Mouse (Mus musculus) adrenal gland, postnatal 25 days (tissue): Measurements from ENCODE around the gene Haus5. TPM values are rescaled to one million over a fixed set of nuclear protein-coding genes. Genes with fewer than 3 reads are reported as not detected.

Experiments
- DNase-seq: peaks from one replicate; pipeline ENCODE4 v3.0.0; 2021; ENCODE audit warnings: mixed read lengths
- long read RNA-seq: library from polyadenylated mRNA; stranded (forward); transcript quantifications from one replicate; pipeline ENCODE4 v2.0.0, GENCODE M21; 2021
- total RNA-seq: library from RNA; stranded (reverse); gene quantifications from 2 replicates; pipeline ENCODE4 v1.2.3, GENCODE M21; 2021

The Haus5 gene
- total RNA-seq: 12.6 and 13.5 TPM in 2 replicates
- long read RNA-seq, transcript Haus5-201 (19 exons, 2,187 nt): major isoform, 15 of 31 reads
- long read RNA-seq, partial matches to known transcripts: 7 of 31 reads
- long read RNA-seq, other reads (novel, unspliced or antisense): 9 of 31 reads

DNA sequence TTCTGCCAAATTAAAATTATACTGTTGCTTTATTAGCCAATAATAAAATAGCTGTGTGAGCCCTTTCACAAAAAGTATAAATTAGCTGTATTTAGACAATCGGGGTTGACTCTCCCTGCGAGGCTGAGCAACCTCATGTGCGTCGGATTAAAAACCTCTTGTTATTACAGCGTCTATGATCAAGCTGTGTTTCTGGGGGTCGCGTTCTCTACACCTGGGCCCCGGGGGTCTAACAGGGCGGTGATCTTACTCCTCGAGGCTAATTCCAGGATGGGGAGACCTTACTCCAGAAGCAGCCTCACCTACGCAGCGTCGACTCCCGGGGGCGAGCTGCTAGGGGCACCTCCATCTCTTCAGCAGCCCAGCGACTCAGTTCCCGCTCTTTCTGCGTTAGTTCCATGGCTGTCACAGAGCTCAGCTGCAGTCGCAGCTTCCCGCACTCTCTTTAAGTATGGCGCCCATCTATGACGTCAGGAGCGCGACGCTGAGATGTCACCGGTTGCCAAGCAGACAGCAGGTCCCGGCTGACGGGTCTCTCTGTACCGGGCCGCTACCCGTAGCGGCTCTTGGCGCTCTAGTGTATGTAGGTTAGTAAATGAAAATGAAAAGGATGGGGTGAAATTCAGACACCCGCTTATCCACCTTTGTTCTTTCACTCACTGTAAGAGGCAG lies at the start of gene Haus5:
Gene Haus5, minus strand, starts transcription at position 466 of the 672 bp plus-strand sequence.
- peak; percentile 86 for DNase-seq

DNA sequence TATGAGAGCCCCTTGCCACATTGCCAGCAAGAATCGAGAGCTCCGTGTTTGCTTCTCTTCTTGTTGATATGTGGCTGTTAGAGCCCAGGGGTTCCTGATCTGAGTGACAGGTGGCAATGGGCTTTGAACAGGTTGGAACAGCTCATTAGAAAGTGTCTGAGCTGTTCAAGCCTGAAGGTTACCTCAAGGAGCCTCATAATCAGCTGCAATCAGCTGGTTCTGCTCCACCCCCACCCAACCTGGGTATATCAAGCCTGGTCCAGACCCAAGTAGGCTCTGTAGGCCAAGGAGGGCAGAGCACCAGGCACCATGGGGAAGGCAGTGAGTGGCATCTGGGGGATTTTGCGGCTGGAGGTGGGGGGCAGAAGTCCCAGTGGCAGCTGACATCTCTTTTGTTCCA lies 47.1 kb upstream of the Haus5 start, which contains the start of gene Atp4a:
Gene Atp4a, plus strand, starts transcription at position 268 of the 400 bp plus-strand sequence.
- DNase-seq: no peak

DNA sequence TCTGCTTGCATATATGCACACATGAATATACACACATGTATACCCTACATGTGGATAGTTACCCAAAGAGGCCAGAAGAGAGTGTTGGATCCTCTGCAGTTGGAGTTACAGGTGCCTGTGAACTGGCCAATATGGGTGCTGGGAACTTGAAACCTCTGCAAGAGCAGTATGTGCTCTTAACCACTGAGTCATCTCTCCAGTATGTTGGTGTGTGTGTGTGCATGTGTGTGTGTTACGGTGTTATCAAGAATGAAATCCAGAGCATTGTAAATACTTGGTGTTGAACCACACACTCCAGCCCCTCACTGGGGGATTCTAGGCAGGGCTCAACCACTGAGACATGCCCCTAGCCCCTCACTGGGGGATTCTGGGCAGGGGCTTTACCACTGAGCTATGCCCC lies 42.6 kb upstream of the Haus5 start:
- DNase-seq: no peak

DNA sequence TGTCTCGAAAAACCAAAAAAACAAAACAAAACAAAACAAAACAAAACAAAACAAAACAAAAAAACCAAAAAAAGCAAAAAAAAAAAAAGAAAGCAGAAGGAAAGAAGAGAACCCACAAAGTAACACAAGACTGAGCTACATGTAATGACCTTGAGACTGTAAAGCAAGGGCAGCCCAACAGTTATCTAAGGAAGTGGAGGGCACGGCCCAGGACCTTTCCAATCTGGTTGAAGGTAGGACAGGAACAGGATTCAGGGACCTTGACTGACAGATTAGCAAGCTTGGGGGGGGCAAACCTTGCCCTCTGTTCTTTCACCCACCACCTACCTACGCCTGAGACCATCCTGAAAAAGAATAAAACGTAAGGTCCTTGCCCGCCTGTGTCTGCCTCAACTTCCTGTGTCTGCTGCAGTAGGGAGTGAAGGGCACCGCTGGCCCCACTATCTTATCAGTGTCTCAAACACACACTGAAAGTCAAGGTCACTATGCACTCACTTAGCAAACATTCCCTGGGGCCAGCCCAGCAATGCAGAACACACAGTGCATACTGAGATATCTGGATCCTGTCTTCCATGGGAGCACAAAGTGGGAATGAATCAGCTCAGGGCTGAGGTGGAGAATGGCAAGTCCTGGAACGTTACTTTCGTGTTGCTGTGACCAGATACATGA lies 41.6 kb upstream of the Haus5 start:
- DNase-seq: peak; percentile 52

DNA sequence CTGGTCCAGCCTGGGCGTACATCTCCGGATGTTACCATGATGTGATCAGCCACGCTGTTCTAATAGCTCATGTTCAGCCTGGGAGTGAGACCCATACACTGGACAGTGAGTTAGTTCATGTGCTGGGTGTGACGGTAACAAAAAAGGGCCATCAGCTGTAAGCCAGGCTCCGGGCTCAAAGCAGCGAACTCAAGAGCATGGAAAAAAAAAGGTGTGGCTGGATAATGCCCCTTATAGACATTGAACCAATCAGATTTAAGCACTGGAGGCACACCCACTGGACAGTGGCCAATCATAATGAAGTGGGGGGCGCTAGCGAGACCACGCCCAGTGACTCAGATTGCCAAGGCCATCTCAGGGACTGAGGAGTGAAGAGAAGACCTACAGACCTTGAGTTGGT lies 33.8 kb upstream of the Haus5 start, which contains the start of gene 2200002J24Rik:
Gene 2200002J24Rik, plus strand, starts transcription at position 338 of the 400 bp plus-strand sequence.
- DNase-seq: peak; percentile 79

DNA sequence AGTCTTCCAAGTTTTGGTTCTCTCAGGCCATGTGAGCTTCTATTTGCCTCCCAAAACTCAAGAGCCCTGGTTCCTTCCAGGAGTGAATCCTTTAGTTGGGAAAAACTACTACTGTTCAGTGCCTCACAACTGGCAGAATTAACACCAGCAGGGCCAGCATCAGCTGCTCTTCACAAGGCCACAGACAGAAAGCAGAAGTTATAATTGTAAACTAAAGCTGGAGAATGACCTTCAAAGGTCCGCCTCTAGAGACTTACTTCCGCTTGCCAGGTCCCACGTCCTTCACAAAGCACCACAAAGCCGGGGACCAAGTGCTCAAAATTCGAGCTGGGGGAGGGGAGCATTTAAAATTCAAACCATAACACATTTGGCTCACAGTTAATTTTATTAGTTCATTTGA lies 33.3 kb upstream of the Haus5 start:
- DNase-seq: no peak

DNA sequence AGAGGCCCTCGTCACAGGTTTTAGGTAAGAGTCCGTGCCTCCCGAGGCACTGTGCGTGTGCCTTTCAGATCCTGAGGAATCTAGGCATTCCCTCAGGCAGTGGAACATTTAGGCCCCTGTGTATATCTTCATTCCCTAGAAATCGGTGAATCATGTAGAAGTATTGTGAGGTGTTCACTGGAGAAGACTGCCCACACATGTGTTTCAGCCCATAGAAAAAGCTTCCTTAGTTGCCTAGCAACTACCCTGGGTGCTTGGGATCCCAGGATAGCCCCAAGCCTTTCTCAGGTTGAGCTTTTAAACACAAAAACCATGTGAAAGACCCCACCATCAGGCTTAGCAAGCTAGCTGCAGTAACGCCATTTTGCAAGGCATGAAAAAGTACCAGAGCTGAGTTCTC lies 23.5 kb upstream of the Haus5 start:
- DNase-seq: no peak

DNA sequence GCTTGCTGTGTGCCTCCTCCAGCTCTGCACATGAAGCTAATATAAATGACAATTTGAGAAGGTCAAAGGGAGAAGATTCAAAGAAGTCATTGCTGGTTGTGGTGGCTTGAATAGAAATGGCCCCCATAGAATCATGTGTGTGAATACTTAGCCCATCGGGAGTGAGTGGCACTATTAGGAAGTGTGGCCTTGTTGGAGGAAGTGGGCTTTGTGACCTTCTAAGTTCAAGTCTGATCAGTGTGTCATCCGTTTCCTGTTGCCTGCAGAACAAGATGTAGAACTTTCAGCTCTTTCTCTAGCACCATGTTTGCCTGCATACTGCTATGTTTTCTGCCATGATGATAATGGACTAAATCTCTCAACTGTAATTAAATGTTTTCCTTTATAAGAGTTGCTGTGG lies 18.6 kb upstream of the Haus5 start:
- DNase-seq: no peak

DNA sequence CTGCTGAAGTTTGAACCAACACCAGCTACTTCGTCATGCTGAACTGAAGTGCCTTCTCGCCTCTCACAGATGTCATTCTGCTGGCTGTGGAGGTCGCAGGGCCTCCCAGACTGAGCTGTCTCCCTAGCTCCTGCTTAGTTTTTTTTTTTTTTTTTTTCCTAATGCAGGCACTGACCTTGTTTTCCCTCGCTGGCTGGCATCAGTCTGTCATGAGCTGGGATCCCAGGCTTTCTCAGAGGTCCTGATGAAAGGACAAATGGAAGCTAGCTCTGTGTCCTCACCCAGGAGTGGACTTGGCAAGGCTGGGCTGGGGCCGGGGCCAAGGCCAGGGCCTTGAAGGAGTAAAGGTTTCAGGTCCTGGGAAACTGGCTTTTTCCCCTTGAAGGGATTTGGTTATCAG lies 17.1 kb upstream of the Haus5 start:
- DNase-seq: peak; percentile 16

DNA sequence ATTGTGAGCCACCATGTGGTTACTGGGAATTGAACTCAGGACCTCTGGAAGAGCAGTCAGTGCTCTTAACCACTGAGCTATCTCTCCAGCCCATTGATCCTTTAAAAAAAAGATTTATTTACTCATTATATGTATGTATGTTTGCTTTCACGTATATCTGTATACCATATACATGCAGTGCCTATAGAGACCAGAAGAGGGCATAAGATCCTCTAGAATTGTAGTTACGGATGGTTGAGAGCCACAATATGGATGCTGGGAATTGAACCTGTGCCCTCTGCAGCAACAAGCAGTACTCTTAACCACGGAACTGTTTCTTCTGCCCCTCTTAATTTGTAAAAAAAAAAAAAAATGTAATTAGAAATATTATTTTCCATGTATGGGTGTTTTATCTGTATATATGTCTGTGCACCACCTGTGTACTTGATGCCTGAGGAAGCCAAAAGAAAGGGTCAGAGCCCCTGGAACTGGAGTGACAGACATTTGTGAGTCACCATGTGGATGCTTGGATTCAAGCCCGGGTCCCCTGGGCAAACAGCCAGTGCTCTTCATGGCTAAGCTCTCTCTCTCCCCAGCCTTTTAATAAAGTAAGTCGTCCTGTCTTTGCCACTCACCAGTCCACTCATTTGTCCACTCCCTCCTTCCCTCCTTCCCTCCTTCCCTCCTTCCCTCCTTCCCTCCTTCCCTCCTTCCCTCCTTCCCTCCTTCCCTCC lies 13.6 kb upstream of the Haus5 start:
- peak; percentile 88 for DNase-seq

DNA sequence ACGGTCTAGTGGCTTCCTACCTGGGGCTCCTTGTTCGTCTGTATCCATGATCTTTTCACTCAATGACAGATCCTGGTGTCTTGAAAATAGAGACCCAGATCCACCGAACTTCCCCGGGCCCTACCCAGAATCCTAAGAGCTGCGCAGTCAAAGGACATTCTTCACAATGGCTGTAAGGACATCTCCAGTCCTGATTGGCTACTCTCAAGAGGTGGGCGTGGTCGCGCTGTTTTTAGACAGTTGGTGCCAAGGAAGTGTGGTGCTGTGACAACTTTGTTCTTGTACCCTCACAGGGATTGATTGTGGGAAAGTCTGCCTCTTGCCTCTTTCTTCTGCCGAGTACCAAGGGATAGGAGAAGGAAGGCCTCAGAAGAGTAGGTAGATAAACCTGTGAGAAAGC lies 6.7 kb upstream of the Haus5 start, which contains the start of gene Pmis2:
Gene Pmis2, minus strand, starts transcription at position 126 of the 400 bp plus-strand sequence.
- DNase-seq: no peak

DNA sequence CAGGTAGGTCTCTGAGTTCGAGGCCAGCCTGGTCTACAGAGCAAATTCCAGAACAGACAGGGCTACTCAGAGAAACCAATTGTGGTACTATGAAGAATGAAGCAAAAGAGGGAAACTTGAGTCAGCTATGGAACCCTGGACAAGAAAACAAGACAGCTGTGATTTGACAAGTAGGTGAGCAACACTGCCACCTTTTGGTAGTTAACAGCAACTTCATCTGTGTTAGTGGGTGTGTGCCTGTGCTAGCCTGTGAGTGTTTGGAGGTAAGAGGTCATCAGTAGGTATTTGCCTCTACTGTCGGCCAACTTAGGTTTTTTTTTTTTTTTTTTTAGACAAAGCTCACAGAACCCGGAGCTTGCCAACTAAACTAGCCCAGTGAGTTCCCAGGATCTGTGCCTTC lies 4.4 kb upstream of the Haus5 start:
- no peak for DNase-seq

DNA sequence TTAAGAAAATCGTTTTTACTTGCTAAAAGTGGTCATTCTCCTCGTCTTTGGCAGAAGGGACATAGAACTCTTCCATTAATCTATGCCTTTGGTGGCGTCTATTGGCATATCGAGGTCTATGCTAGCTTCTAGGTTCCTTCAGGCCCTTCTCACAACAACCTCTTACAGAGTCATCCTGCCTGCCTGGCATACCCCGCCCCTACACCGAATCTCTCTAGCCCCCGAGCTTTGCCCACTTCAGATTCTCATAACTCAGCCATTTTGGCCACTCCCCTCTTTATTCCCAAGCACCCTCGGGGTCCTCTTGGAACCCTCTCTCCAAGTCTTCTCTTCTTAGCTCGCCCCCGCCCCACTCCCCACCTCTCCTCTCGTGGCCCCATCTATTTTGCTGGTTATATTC lies 527 bp upstream of the Haus5 start:
- no peak for DNase-seq

DNA sequence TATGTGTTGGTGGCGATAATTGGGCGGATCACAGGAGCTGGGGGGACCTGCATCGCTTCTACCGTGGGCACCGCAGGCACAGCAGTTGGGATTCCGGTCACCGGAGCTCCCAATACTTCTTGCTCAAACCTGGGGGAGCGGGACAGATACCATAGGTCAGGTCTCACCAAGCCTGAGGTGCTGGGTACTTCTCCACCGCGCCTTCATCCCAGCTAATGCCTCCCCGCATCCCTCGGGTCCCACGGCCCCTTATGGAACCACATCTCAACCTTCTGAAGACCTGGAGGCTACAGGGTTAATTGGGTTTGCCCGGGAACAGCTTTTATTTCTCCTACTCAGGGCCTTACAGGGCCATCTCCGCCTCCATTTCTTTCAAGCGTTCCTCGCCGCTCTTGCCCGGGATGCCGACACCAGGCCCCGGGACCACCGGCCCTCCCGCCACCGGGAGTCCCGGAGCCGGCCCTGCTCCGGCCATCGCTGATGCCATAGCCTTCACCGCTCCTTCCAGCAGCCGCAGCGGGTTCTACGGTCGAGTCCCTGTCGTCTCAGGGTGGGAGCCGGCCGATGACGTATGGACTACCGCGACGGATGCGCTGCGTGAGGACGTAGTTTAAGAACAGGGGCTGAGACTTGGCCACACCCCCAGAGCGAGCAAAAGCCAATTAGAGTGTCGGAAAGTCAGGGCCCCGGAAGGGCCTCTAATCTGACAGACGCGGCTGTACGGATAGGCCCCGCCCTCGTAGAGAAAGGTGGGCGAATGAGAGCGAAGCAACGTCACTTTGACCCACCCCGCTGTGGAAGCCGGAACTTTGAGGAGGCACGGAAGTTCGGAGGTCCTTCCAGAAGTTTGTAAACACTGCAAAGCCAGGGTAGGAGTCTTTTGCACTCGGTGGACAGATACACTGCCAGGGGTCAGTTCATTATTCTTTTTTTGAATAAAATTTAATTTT lies 14.9 kb downstream of the Haus5 start, which contains the start of gene Rbm42:
Gene Rbm42, minus strand, starts transcription at position 727 of the 950 bp plus-strand sequence.
- peak; percentile 96 for DNase-seq

DNA sequence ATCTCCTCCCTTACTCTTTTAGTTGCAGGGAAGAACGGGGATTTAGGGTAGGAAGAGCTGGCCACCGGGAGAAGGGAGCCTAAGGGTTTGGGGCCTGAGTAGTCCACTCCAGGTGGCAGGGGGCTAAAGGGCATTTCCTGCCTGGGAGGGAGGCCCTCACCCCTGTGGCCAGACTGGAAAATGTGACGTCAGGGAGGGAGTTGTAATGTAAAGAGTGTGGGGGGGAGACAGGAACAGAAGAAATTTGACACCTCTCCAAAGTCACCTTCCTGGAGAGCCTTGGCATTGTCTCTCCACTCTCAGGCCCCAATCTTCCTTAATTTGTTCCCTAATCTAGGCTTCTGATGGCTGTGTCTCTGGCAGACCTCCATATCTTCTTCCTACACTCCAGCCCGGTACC lies 25.7 kb downstream of the Haus5 start:
- no peak for DNase-seq

DNA sequence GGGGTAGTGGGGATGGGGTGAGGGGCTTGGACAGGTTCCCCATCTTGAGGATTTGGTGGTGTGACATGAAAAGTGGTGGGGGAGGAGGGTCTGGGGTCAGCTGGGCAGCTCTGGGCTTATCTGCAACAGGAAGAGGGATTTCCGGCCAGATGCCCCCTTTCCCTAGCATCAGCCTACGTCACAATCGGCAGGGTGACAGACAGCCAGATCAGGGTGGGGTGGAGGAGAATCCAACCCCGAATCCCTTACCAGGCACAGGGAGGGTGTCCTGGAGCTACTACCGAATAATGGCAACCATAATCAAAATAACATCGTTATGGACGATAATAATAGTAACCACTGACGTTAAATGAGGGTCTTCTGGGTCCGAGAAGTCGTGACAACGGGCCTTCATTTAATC lies 28.4 kb downstream of the Haus5 start:
- no peak for DNase-seq

DNA sequence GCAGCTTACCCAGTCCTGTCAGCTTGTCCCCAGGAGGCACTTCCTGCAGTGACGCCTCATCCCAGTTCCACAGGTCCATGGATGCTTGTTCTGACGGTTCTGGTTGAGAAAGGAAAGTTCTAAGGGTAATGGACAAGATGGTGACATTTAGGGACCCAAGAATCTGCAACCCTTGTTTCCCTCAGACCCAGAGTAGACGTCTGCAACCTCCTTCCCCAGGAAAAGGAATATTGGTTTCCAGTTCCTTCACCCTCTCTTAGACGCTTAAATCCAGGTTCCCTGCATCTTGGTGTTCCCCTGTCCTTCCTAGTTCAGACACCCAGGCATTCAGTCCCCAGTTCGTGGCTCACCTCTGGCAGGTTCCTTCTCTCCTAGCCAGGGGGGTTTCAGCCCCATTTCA lies 29.0 kb downstream of the Haus5 start, which contains the start of gene Etv2:
Gene Etv2, minus strand, starts transcription at position 101 of the 400 bp plus-strand sequence.
- no peak for DNase-seq

DNA sequence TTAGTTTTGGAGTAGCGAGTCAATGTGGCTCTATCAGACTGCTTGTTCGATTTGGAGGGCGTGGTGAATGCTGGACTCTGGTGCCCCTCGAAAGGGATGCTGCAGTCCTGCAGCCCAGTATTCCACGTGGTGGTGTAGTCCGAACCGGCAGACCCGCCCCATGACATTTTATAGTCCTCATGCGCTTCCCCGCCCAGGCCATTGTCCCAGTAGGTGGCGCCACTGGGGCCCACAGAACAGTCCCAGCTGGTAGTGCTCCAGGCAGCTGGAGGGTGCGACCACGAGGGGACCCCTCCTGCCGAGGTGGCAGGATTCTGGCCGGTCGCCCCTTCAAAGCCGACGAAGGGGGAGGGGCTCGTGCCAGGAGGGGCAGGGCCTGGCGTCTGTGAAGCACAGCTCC lies 30.2 kb downstream of the Haus5 start:
- DNase-seq: peak; percentile 58

DNA sequence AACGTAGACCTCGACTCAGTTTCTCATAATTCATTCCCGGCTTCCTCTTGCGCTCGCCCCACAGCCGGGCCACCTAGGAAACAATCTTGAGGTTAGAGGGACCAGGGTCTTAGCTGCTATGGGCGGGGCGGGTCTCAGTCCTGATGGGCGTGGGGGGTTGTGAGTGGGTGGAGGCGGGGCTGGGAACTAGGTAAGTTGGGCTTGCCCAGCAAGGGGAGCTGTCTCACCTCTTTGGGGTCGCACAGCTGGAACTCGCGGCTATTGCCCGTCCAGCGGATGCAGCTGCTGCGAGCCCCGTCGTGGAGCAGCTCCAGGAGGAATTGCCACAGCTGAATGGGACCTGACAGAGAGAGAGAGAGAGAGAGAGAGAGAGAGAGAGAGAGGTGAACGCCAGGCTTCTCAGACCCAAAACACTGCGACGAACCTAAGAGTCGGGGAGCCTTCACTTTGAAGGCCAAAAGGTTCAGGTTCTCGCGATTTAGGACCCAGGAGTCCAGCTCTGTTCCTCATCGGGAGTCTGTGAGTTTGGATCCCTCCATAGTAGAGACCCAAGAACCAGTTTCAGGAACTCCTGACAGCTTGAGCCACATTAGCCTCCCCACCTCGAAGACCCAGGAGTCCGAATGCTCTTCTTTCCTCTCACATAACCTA lies 30.9 kb downstream of the Haus5 start:
- no peak for DNase-seq

DNA sequence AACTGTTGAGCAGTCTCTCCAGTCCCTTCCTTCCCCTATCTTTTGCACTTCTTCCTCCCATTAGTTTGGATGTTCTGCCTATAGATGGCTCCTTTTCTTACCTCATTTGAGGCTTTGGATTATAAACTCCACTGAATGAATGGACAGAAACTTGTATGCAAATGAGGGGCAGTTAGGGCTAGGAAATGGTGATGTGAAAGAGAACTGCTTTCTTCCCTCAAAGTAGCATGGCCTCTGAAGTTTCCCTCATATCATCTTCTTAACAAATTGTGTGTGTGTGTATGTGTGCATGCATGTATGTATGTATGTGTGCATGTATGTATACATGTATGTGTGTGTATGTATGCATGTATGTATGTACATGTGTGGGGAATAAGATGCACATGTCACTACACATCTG lies 35.8 kb downstream of the Haus5 start:
- no peak for DNase-seq

DNA sequence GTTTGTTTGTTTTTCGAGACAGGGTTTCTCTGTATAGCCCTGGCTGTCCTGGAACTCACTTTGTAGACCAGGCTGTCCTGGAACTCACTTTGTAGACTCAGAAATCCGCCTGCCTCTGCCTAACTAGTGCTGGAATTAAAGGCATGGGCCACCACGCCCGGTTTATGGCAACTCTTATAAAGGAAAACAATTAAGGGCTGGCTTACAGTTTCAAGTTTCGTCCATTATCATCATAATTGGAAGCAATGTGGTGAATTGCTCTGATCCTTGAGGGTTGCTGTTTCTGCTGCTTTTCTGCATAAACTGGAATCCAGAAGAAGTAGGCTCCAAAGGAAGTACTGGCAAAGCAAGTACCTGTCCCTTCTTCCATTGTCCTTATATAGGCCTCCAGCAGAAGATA lies 38.1 kb downstream of the Haus5 start:
- no peak for DNase-seq
